Mouse (Mus musculus) E14TG2a.4 (cell line): Measurements from ENCODE around the gene Erp29.

Experiments
- CTCF ChIP-seq: conservative IDR thresholded peaks from 2 replicates; pipeline ENCODE4 v1.5.1; 2014; ENCODE audit warnings: low read length
- POU5F1 ChIP-seq: IDR thresholded peaks from 2 replicates; pipeline ENCODE4 v1.6.1; 2014; ENCODE audit warnings: low read length, borderline replicate concordance

- TF ChIP-seq CTCF (no peak), POU5F1 (no peak)
These were observed 14.2 kb downstream of the Erp29 start for GRCm38 (mm10) chr5:121438131-121438530.
